Mouse (Mus musculus): ENCODE measurements around the gene Nup88.

GRCm38 (mm10) chr11:70980232-70980631 lies 10.5 kb upstream of the Nup88 start:
- TF ChIP-seq POLR2A (IDR thresholded peaks at IDR 0.05; ENCODE audit: borderline replicate concordance, extremely low read depth, low read depth, low read length) (no peak), CTCF (IDR thresholded peaks at IDR 0.05; ENCODE audit: insufficient read depth, low read length) (no peak)

Data from lung, adult 2 months (tissue).